Mouse (Mus musculus) inflammation-experienced regulatory T-cells, adult 6 months (primary cell): Measurements from ENCODE around the gene S100a8. TPM values are rescaled to one million over a fixed set of nuclear protein-coding genes. Genes with fewer than 3 reads are reported as not detected.

Experiments
- ATAC-seq: one replicate; pipeline ENCODE4 v1.8.0; 2017
- polyA plus RNA-seq, 3 experiments: library from polyadenylated mRNA; unstranded; fragments of 100-300 nt; shearing (Covaris generic); gene quantifications; one replicate each; pipeline ENCODE4 v1.2.1; 2017

The S100a8 gene
- 1 to 10 TPM in 1 of 3 experiments, not detected in 2; 7.4 TPM for polyA plus RNA-seq

GRCm38 (mm10) chr3:90668846-90669245, at the start of gene S100a8:
Gene S100a8 (plus strand): TSS chr3:90668978.
- no peak for ATAC-seq

GRCm38 (mm10) chr3:90621552-90621951, 47.2 kb upstream of the S100a8 start:
- no peak for ATAC-seq

GRCm38 (mm10) chr3:90623435-90624071, 45.2 kb upstream of the S100a8 start:
- ATAC-seq, result peak; percentile 83

DNA sequence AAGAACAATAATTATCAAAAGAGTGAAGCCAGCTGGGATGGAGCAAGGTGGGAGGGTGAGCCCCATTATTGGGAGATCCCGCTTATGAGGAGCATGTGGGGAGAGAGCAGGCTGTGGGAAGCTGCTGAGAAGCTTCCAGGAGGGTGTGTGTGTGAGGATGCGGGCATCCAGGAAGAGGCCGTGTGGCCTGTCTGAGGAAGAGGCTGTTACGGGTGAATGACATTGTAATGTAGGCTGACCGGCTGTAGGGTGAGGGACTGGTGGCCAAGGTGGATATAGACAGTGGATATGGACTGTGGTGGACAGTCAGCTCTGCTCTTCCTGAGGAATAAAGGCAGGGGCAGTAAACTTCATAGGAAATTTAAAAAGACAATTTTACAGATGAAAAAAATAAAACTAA, 43.3 kb upstream of the S100a8 start:
- ATAC-seq, result no peak

DNA sequence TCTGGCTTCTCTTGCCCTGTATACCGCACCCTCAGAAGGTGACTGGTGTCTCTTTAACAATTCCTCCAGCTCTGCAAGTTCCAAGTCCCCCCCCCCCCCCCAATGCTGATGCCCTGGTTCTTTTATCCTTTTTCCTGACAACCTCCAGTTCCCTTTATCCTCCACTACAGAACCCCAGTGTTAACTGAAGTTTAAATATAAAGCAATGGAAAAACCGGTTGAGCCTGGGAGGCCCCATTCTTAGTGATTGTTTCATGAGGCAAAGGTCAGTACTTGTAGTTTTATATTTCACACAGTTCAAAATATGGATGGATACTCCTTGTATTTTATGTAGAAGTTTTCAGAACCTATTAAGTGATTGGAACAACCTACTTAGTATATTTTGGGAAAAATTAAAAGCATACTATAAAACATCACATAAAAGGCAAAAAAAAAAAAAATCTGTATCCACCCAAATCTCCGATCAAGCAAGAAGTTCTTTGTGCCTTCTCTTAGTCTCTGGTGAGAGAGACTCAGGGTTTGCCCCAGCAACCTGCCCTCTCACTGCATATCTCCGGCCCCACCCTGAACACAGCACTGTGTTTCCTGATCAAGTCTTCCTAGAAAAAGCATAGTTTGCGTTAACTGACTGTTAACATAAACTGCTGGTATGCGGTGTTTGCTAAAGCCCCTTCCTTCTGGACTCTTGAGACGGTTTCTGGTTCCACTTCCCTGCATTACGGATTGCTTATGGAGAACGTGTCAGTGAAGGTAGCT, 42.3 kb upstream of the S100a8 start:
- no peak for ATAC-seq

DNA sequence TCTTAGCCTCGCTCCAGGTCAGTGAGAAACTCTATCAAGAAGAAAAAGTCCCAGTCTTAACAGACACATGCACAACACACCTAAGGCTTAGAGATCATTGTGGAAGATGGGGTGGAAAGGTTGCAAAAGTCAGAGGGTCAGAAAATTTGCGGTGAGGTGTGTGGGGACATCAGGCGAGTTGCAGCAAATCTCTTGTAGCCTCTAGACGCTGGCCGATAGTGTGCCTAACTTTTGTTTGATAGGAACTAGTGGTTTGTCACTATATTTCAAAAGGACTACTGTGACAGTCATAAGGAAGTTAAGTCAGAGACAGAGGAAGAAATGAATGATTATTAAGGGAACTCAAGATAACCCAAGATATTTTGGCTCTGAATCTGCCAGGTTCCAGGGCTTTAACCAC, 41.4 kb upstream of the S100a8 start:
- no peak for ATAC-seq

GRCm38 (mm10) chr3:90627807-90628206, 41.0 kb upstream of the S100a8 start:
- ATAC-seq, result no peak

- ATAC-seq, result peak; percentile 54
These were observed 39.5 kb upstream of the S100a8 start for GRCm38 (mm10) chr3:90629298-90629697.

DNA sequence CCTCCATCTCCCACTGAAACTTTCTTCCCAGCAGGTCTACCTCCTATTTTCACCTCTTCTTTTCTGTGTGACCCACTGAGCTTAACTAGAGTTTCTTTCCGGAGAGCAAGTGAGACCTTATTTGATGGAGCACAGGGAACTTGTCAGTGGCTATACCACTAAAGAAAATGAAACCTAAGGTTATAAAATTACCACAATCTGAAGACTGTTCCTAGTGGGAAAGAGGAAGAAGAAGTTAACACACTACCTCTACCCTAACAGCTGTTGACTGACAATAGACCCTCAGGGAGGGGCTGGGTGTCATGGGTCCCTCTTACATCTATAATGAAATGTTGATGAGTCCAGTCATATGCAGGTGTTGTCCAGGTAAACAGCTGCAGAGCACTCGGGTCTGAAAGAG, 36.8 kb upstream of the S100a8 start:
- no peak for ATAC-seq

DNA sequence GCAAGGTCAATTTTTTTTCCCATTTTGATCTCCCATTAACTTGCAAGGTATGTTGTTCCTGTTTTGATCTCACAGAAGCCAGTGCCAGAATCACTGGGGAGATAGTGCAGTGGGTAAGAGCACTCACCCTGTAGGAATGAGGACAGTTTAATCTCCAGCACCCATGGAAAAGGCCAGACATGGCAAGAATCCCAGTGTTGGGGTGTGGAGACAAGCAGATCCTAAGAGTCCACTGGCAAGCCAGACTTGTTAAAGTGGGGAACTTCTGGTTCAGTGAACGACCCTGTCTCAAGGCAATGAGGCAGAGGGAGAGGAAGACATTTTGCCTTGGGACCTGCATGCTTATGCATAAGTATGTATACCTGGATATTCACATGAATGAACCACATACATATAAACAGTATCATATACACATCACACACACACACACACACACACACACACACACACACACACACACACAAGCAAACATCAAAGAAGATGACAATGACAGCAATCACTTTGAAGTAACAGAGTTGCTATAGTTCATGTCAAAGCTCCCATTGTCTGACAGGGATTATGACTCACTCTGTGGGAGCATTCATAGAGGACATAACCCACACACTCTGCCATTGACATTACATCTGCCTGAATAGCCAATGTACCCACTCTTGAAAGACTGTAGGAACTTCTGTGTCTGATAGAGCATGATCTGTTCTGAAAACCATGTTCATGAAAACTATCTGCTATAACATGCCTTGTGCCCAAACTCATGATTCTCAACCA, 30.1 kb upstream of the S100a8 start:
- ATAC-seq, result no peak

GRCm38 (mm10) chr3:90639511-90640154, 29.1 kb upstream of the S100a8 start:
- peak; percentile 74 for ATAC-seq

GRCm38 (mm10) chr3:90640981-90641380, 27.8 kb upstream of the S100a8 start:
- ATAC-seq, result no peak

DNA sequence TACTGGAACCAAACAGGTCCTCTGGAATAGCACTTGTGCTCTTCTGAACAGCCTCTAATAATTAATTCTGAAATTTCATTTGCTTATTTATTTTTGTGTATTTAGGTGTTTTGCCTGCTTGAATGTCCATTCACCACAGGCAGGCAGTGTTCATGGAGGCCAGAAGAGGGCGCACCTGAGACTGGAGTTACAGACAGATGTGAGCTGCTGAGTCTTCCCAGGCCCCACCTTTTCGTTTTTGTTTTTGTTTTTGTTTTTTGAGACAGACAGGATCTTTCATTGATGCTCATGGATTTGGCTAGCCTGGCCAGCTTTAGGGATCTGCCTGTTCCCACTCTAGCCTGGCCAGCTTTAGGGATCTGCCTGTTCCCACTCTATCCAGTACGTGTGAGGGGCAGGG, 24.6 kb upstream of the S100a8 start:
- ATAC-seq, result no peak

- ATAC-seq, result no peak
These were observed 21.5 kb upstream of the S100a8 start for GRCm38 (mm10) chr3:90647291-90647690.

DNA sequence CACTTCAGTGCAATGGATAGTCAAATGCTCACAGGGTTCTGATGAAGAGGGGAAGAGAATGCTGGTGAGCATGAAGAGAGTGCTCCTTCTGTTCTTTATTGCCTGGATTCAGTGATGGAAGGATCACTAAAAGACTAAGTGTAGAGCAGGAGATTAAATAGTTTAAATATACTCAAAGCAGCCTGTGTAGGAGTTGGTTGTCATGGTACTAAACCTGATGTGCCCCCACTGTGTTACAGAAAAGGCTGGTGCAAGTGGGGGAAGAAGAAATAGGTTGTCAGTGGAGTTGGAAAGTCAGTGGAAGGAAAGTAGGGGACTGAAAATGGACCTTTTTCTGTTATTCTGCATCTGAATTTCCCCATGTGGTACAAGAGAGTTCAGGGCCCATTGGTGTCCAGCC, 19.8 kb upstream of the S100a8 start:
- ATAC-seq, result no peak

GRCm38 (mm10) chr3:90649832-90650231, 18.9 kb upstream of the S100a8 start:
- ATAC-seq, result no peak

GRCm38 (mm10) chr3:90652878-90653508, 15.8 kb upstream of the S100a8 start:
- no peak for ATAC-seq

DNA sequence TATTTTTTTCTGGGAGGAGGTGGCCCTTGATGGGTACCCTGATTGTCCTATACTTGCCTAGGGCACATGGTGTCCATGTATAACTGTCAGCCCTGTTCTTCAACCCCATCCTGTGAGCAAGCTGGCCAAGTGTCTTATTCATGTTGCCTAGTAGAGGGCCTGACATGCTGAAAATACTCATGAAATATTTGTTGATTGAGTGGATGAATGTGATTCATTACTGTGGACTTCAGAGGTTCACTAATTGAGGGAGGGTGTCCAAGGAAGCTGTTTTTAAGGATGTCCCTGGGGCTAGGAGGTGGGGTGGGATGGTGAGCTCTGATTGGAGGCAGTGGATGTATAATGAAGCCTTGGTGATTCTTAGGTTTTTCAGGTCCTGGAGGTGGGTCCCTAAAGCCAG, 15.1 kb upstream of the S100a8 start, which contains the start of gene S100a7a:
Gene S100a7a (plus strand): TSS at position 301 of the 400 bp plus-strand sequence.
- no peak for ATAC-seq

- no peak for ATAC-seq
These were observed 11.4 kb upstream of the S100a8 start for GRCm38 (mm10) chr3:90657405-90657804.

GRCm38 (mm10) chr3:90659364-90660044, 9.3 kb upstream of the S100a8 start:
- ATAC-seq, result no peak

GRCm38 (mm10) chr3:90664219-90664618, 4.6 kb upstream of the S100a8 start:
- no peak for ATAC-seq

GRCm38 (mm10) chr3:90678656-90679055, 9.9 kb downstream of the S100a8 start:
- ATAC-seq, result no peak
